Mouse (Mus musculus) heart, adult 10 weeks (tissue): ENCODE results near the gene Skint10. TPM values are rescaled to one million over a fixed set of nuclear protein-coding genes. Genes with fewer than 3 reads are reported as not detected.

ENCODE experiments used
- polyA plus RNA-seq: library from polyadenylated mRNA; stranded (reverse); fragments of 350-450 nt; fragmentation: Illumina TruSeq; extraction: RNeasy Lipid Tissue Mini Kit (QIAGEN cat#74804); gene quantifications from one replicate; pipeline ENCODE4 v1.2.3, GENCODE M21; 2014; ENCODE audit warnings: low read depth, low replicate concordance

Skint10 gene
- not detected for polyA plus RNA-seq

GRCm38 (mm10) chr4:112774766-112775165 lies at the start of gene Skint10:
Skint10 (minus strand) TSS chr4:112774866.

Other genes with a start within 250 kb of the Skint10 start
- not detected for gene Skint2, start 217.7 kb downstream of the Skint10 start, polyA plus RNA-seq